Mouse (Mus musculus) MEL (cell line): ENCODE measurements around the gene Pdcd2.

Experiments used
- CTCF ChIP-seq, 3 experiments: IDR thresholded peaks in 2 of 3; conservative IDR thresholded peaks in 1 of 3; 2 replicates each; pipeline ENCODE4 v1.5.1; 2011 to 2012; ENCODE audit warnings: low read length in 3 of 3, low read depth in 2 of 3, mild to moderate bottlenecking in 2 of 3, improper control_type of control experiment in 1 of 3, inconsistent platforms in 1 of 3, mixed read lengths in 1 of 3, moderate library complexity in 1 of 3; ENCODE audit not compliant: control insufficient read depth in 1 of 3, insufficient read depth in 1 of 3, poor library complexity in 1 of 3, severe bottlenecking in 1 of 3
- EP300 ChIP-seq, 2 experiments: IDR thresholded peaks; 2 replicates each; pipeline ENCODE4 v1.6.1; 2011; ENCODE audit warnings: improper control_type of control experiment in 2 of 2, low read length in 2 of 2, low read depth in 1 of 2, mild to moderate bottlenecking in 1 of 2
- TAL1 ChIP-seq: IDR thresholded peaks from 2 replicates; pipeline ENCODE4 v1.6.1; 2012; ENCODE audit warnings: mild to moderate bottlenecking, inconsistent platforms, low read length, moderate library complexity, mixed read lengths
- ZKSCAN1 ChIP-seq: IDR thresholded peaks from 2 replicates; pipeline ENCODE4 v1.6.1; 2012; ENCODE audit warnings: low read depth, mild to moderate bottlenecking, inconsistent platforms, low read length, improper control_type of control experiment, moderate library complexity
- ZNF384 ChIP-seq: IDR thresholded peaks from 2 replicates; pipeline ENCODE4 v1.6.1; 2012; ENCODE audit warnings: low read depth, mild to moderate bottlenecking, inconsistent platforms, low read length, improper control_type of control experiment

GRCm38 (mm10) chr17:15530141-15530540, 3.0 kb upstream of the Pdcd2 start:
- TF ChIP-seq CTCF (IDR thresholded peaks at IDR 0.05 in 2 of 3, conservative IDR thresholded peaks at IDR 0.05 in 1 of 3; ENCODE audit: control insufficient read depth in 1 of 3, insufficient read depth in 1 of 3, low read depth in 2 of 3, low read length in 3 of 3, poor library complexity in 1 of 3, severe bottlenecking in 1 of 3) (peak in 2 of 3 experiments; percentile 29 to 61; a peak in 4 of 6 replicates), ZNF384 (no peak), ZKSCAN1 (no peak), EP300 (IDR thresholded peaks at IDR 0.05; ENCODE audit: low read depth in 1 of 2, low read length in 2 of 2) (peak in 1 of 2 experiments; percentile 4; a peak in 1 of 4 replicates), TAL1 (no peak)
